Mouse (Mus musculus) small intestine, adult 2 months (tissue): ENCODE measurements around the gene Sult6b2.

Source experiments
- CTCF ChIP-seq: fragments of 200-500 bp; IDR thresholded peaks from 2 replicates; pipeline ENCODE4 v1.5.1; 2012; ENCODE audit warnings: low read depth, mild to moderate bottlenecking, control low read depth, inconsistent platforms, low read length, moderate library complexity, mixed read lengths; ENCODE audit not compliant: insufficient replicate concordance, insufficient read length; ENCODE audit errors: extremely low read depth
- POLR2A ChIP-seq: fragments of 200-500 bp; IDR thresholded peaks from 2 replicates; pipeline ENCODE4 v1.6.1; 2012; ENCODE audit warnings: low read depth, mild to moderate bottlenecking, control low read depth, inconsistent platforms, low read length, moderate library complexity

GRCm38 (mm10) chr6:142847914-142848674 lies 43.8 kb upstream of the Sult6b2 start:
- TF ChIP-seq POLR2A (no peak), CTCF (no peak)
